Mouse (Mus musculus) lung, adult 2 months (tissue): ENCODE measurements at regions not wholly inside any gene's neighbourhood (a gene's known extent, or its start where the extent isn't known, plus 50 kb on each side); places are given as distances from the start of the nearest gene placed in this dataset.

Source experiments
- CTCF ChIP-seq: fragments of 200-500 bp; IDR thresholded peaks from 2 replicates; pipeline ENCODE4 v1.5.1; 2011; ENCODE audit warnings: mild to moderate bottlenecking, low read length, control low read depth; ENCODE audit not compliant: insufficient read depth
- POLR2A ChIP-seq: fragments of 200-500 bp; IDR thresholded peaks from 2 replicates; pipeline ENCODE4 v1.6.1; 2011; ENCODE audit warnings: low read depth, mild to moderate bottlenecking, control low read depth, low read length, borderline replicate concordance; ENCODE audit errors: extremely low read depth

GRCm38 (mm10) chr7:70452816-70453215 lies 86.3 kb upstream of the Nr2f2 start:
- no peak for TF ChIP-seq CTCF
- TF ChIP-seq POLR2A, result no peak
